Mouse (Mus musculus) T-helper 1 cell (primary cell): ENCODE data around the gene Hils1.

Source experiments
- in situ Hi-C: fragments of 300-600 bp; cut with MboI, MseI; formaldehyde crosslinking; loops from one replicate; pipeline ENCODE4 v1.15.1; 2025; ENCODE audit warnings: high pct_unique_total_duplicates

Hils1 gene

GRCm38 (mm10) chr11:94987851-94988250 is 20.5 kb downstream of the Hils1 start:
- in situ Hi-C loops: no loop called here

- in situ Hi-C loops: no loop called here
These were observed 21.6 kb downstream of the Hils1 start for GRCm38 (mm10) chr11:94988780-94989561.

GRCm38 (mm10) chr11:94989562-94990017 is 22.2 kb downstream of the Hils1 start:
- in situ Hi-C loops: loop anchor here (10.0 kb wide), 1 partner anchor 55 kb away; the partner anchor contains the start of gene Col1a1

- in situ Hi-C loops: loop anchor here (10.0 kb wide), 1 partner anchor 55 kb away; the partner anchor contains the start of gene Col1a1
These were observed 22.8 kb downstream of the Hils1 start for GRCm38 (mm10) chr11:94990102-94990748.

GRCm38 (mm10) chr11:94990749-94991577 is 23.6 kb downstream of the Hils1 start, which contains the start of gene Ppp1r9b:
Ppp1r9b (plus strand) TSS chr11:94991035.
- in situ Hi-C loops: loop anchor here (10.0 kb wide), 1 partner anchor 56 kb away; the partner anchor contains the start of gene Col1a1

GRCm38 (mm10) chr11:94991641-94992479 is 24.5 kb downstream of the Hils1 start:
- in situ Hi-C loops: loop anchor here (10.0 kb wide), 1 partner anchor 57 kb away; the partner anchor contains the start of gene Col1a1

- in situ Hi-C loops: loop anchor here (10.0 kb wide), 1 partner anchor 58 kb away; the partner anchor contains the start of gene Col1a1
These were observed 25.0 kb downstream of the Hils1 start for GRCm38 (mm10) chr11:94992480-94992753.

GRCm38 (mm10) chr11:94992754-94993606 is 25.6 kb downstream of the Hils1 start:
- in situ Hi-C loops: loop anchor here (10.0 kb wide), 1 partner anchor 58 kb away; the partner anchor contains the start of gene Col1a1

GRCm38 (mm10) chr11:94994208-94994814 is 26.9 kb downstream of the Hils1 start:
- in situ Hi-C loops: loop anchor here (10.0 kb wide), 1 partner anchor 60 kb away; the partner anchor contains the start of gene Col1a1

- in situ Hi-C loops: loop anchor here (10.0 kb wide), 1 partner anchor 60 kb away; the partner anchor contains the start of gene Col1a1
These were observed 27.8 kb downstream of the Hils1 start for GRCm38 (mm10) chr11:94994947-94995772.

- in situ Hi-C loops: loop anchor here (10.0 kb wide), 1 partner anchor 61 kb away; the partner anchor contains the start of gene Col1a1
These were observed 28.7 kb downstream of the Hils1 start for GRCm38 (mm10) chr11:94996101-94996500.

GRCm38 (mm10) chr11:94996984-94997383 is 29.6 kb downstream of the Hils1 start:
- in situ Hi-C loops: loop anchor here (10.0 kb wide), 1 partner anchor 62 kb away; the partner anchor contains the start of gene Col1a1

- in situ Hi-C loops: loop anchor here (10.0 kb wide), 1 partner anchor 63 kb away; the partner anchor contains the start of gene Col1a1
These were observed 30.2 kb downstream of the Hils1 start for GRCm38 (mm10) chr11:94997596-94997995.

GRCm38 (mm10) chr11:94998041-94998531 is 30.7 kb downstream of the Hils1 start:
- in situ Hi-C loops: loop anchor here (10.0 kb wide), 1 partner anchor 63 kb away; the partner anchor contains the start of gene Col1a1

- in situ Hi-C loops: no loop called here
These were observed 32.7 kb downstream of the Hils1 start for GRCm38 (mm10) chr11:95000128-95000527.

- in situ Hi-C loops: no loop called here
These were observed 33.2 kb downstream of the Hils1 start for GRCm38 (mm10) chr11:95000548-95000947.

- in situ Hi-C loops: no loop called here
These were observed 33.7 kb downstream of the Hils1 start for GRCm38 (mm10) chr11:95001058-95001457.
